Mouse (Mus musculus) gastrocnemius, adult 2 months (tissue): Measurements from ENCODE around the gene Pafah1b1. TPM values are rescaled to one million over a fixed set of nuclear protein-coding genes. Genes with fewer than 3 reads are reported as not detected.

Source experiments
- DNase-seq: peaks from one replicate; pipeline ENCODE4 v3.0.0; 2022
- H3K27ac ChIP-seq: fragments of 200-600 bp; 2 replicates; pipeline ENCODE4 v1.8.1; 2022; ENCODE audit warnings: mild to moderate bottlenecking
- H3K4me3 ChIP-seq: fragments of 200-600 bp; 2 replicates; pipeline ENCODE4 v1.8.1; 2022; ENCODE audit warnings: mild to moderate bottlenecking, moderate library complexity
- CTCF ChIP-seq: fragments of 200-600 bp; IDR thresholded peaks from 2 replicates; pipeline ENCODE4 v1.8.1; 2022; ENCODE audit warnings: antibody characterized with exemption, mild to moderate bottlenecking, moderate library complexity
- intact Hi-C: fragments of 180-260 bp; cut with DNase I; formaldehyde crosslinking; loops from one replicate; pipeline ENCODE4 v1.15.1; 2025
- long read RNA-seq, 2 experiments: library from polyadenylated mRNA; stranded (forward); transcript quantifications; one replicate each; pipeline ENCODE4 v2.0.0; 2021
- total RNA-seq, 2 experiments: library from RNA; stranded (reverse); gene quantifications; 2 replicates each; pipeline ENCODE4 v1.2.3; 2021

Pafah1b1 gene
- total RNA-seq, result 100 to 1,000 TPM; 127 to 141 TPM
- long read RNA-seq, experiment 1, full-length matches to known transcripts, result 38 of 50 reads
- long read RNA-seq, experiment 1, partial matches to known transcripts, result 3 of 50 reads
- long read RNA-seq, experiment 1, other reads (novel, unspliced or antisense), result 9 of 50 reads
- long read RNA-seq, experiment 2, full-length matches to known transcripts, result 39 of 46 reads
- long read RNA-seq, experiment 2, partial matches to known transcripts, result 0 of 46 reads
- long read RNA-seq, experiment 2, other reads (novel, unspliced or antisense), result 7 of 46 reads

- peak within 1 kb of the TSS; percentile 80 for H3K4me3 ChIP-seq
- peak within 1 kb of the TSS; percentile 100 for H3K27ac ChIP-seq
- intact Hi-C loops, result loop anchor here (5.0 to 10.0 kb wide), 2 partner anchors 72 to 120 kb away; no protein-coding TSS in a partner anchor
- peak; percentile 40; the same call in 1 of the 2 replicates for TF ChIP-seq CTCF
- peak; percentile 99 for DNase-seq
These were observed at the start of gene Pafah1b1 for GRCm38 (mm10) chr11:74724235-74724791. Gene Pafah1b1 (minus strand): TSS chr11:74724670.

GRCm38 (mm10) chr11:74772386-74772785 lies 47.9 kb upstream of the Pafah1b1 start:
- no peak for TF ChIP-seq CTCF
- DNase-seq, result no peak
- no peak overlapping the region for H3K27ac ChIP-seq
- intact Hi-C loops, result no loop called here
- H3K4me3 ChIP-seq, result no peak overlapping the region

- intact Hi-C loops, result loop anchor here (2.0 kb wide), 1 partner anchor 49 kb away; no protein-coding TSS in a partner anchor
- Histone ChIP-seq H3K27ac (no peak overlapping the region), H3K4me3 (peak overlapping the region; percentile 92)
- TF ChIP-seq CTCF, result no peak
- DNase-seq, result no peak
These were observed 47.2 kb upstream of the Pafah1b1 start for GRCm38 (mm10) chr11:74771650-74772049.

- Histone ChIP-seq H3K27ac (peak overlapping the region; percentile 89), H3K4me3 (peak overlapping the region; percentile 92)
- no peak for DNase-seq
- intact Hi-C loops, result loop anchor here (2.0 kb wide), 1 partner anchor 48 kb away; no protein-coding TSS in a partner anchor
- no peak for TF ChIP-seq CTCF
These were observed 46.8 kb upstream of the Pafah1b1 start for GRCm38 (mm10) chr11:74771234-74771633.

- Histone ChIP-seq H3K27ac (peak within 1 kb of the TSS; percentile 89), H3K4me3 (peak within 1 kb of the TSS; percentile 92)
- intact Hi-C loops, result loop anchor here (2.0 kb wide), 1 partner anchor 48 kb away; no protein-coding TSS in a partner anchor
- peak; percentile 92 for DNase-seq
- TF ChIP-seq CTCF, result no peak
These were observed 46.2 kb upstream of the Pafah1b1 start, which contains the start of gene Mettl16 for GRCm38 (mm10) chr11:74770595-74771207. Gene Mettl16 (plus strand): TSS chr11:74770830.

GRCm38 (mm10) chr11:74770037-74770436 lies 45.6 kb upstream of the Pafah1b1 start:
- Histone ChIP-seq H3K27ac (peak overlapping the region; percentile 89), H3K4me3 (peak overlapping the region; percentile 92)
- DNase-seq, result no peak
- TF ChIP-seq CTCF, result no peak
- intact Hi-C loops, result loop anchor here (2.0 kb wide), 1 partner anchor 47 kb away; no protein-coding TSS in a partner anchor

GRCm38 (mm10) chr11:74768045-74768444 lies 43.6 kb upstream of the Pafah1b1 start:
- peak; percentile 32 for DNase-seq
- no peak overlapping the region for H3K4me3 ChIP-seq
- no peak overlapping the region for H3K27ac ChIP-seq
- intact Hi-C loops, result loop anchor here (1.0 kb wide), 1 partner anchor 134 kb away; no protein-coding TSS in a partner anchor
- peak; percentile 70 for TF ChIP-seq CTCF

GRCm38 (mm10) chr11:74767469-74767868 lies 43.0 kb upstream of the Pafah1b1 start:
- intact Hi-C loops, result no loop called here
- TF ChIP-seq CTCF, result no peak
- DNase-seq, result peak; percentile 15
- Histone ChIP-seq H3K27ac (no peak overlapping the region), H3K4me3 (no peak overlapping the region)

GRCm38 (mm10) chr11:74763960-74764625 lies 39.6 kb upstream of the Pafah1b1 start:
- intact Hi-C loops, result no loop called here
- TF ChIP-seq CTCF, result no peak
- H3K4me3 ChIP-seq, result no peak overlapping the region
- no peak for DNase-seq
- H3K27ac ChIP-seq, result no peak overlapping the region

GRCm38 (mm10) chr11:74761011-74761705 lies 36.7 kb upstream of the Pafah1b1 start:
- TF ChIP-seq CTCF, result no peak
- Histone ChIP-seq H3K27ac (no peak overlapping the region), H3K4me3 (no peak overlapping the region)
- intact Hi-C loops, result no loop called here
- DNase-seq, result no peak

- no peak for DNase-seq
- no peak overlapping the region for H3K27ac ChIP-seq
- intact Hi-C loops, result no loop called here
- H3K4me3 ChIP-seq, result no peak overlapping the region
- TF ChIP-seq CTCF, result no peak
These were observed 32.2 kb upstream of the Pafah1b1 start for GRCm38 (mm10) chr11:74756631-74757030.

- Histone ChIP-seq H3K27ac (no peak overlapping the region), H3K4me3 (no peak overlapping the region)
- intact Hi-C loops, result no loop called here
- DNase-seq, result no peak
- no peak for TF ChIP-seq CTCF
These were observed 27.0 kb upstream of the Pafah1b1 start for GRCm38 (mm10) chr11:74751352-74752066.
